Mouse (Mus musculus): ENCODE data around the gene Syndig1l.

GRCm38 (mm10) chr12:84674666-84675526, 23.7 kb downstream of the Syndig1l start:
- TF ChIP-seq CTCF (IDR thresholded peaks at IDR 0.05; ENCODE audit: control insufficient read depth, insufficient read depth, low read length) (no peak; the same call in 1 of the 2 replicates), POLR2A (IDR thresholded peaks at IDR 0.05; ENCODE audit: borderline replicate concordance, control insufficient read depth, low read depth, low read length) (peak; percentile 36; the same call in 1 of the 2 replicates)
